Mouse (Mus musculus): Measurements from ENCODE around the gene Luc7l3.

DNA sequence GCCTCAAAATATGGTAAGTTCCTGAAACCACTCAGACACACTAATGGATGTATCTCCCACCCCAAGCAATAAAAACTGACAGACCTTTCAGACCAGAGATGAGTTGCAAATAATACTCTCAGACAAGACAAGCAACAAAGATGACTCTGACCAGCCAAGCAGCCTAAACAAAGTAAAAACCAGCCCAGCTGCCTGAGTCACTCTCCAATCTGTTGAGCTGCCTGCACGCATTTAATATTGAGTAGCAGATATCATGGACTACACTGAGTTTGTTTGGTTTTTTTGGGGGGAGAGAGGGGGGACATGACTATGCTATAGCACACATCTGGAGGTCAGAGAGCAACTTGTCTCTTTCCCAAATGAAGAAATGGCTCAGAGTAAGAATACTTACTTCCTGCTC lies 6.5 kb downstream of the Luc7l3 start:
- no peak for TF ChIP-seq EP300 (IDR thresholded peaks at IDR 0.05; ENCODE audit: low read depth)
- TF ChIP-seq CTCF (IDR thresholded peaks at IDR 0.05; ENCODE audit: low read depth) = no peak

Measured in liver, embryonic 14.5 days (tissue).